Mouse (Mus musculus): ENCODE data around the gene Mat2b.

- no peak for TF ChIP-seq POLR2A (IDR thresholded peaks at IDR 0.05; ENCODE audit: extremely low read depth, insufficient read depth, low read length)
- no peak for TF ChIP-seq CTCF (IDR thresholded peaks at IDR 0.05; ENCODE audit: low read depth, low read length)
Observed at GRCm38 (mm10) chr11:40693366-40693951, 1.5 kb downstream of the Mat2b start.
